Mouse (Mus musculus) fat pad, adult 2 months (tissue): Measurements from ENCODE around the gene Golph3l.
"Not testable (repeated sequence)": the region's sequence is repeated elsewhere in the genome, so short reads cannot be mapped to it uniquely, and the experiment has no call there.

Experiments
- DNase-seq: peaks from one replicate; pipeline ENCODE4 v3.0.0-alpha.2; 2011; ENCODE audit warnings: low read depth, low spot score; ENCODE audit errors: extremely low read depth

The Golph3l gene

DNA sequence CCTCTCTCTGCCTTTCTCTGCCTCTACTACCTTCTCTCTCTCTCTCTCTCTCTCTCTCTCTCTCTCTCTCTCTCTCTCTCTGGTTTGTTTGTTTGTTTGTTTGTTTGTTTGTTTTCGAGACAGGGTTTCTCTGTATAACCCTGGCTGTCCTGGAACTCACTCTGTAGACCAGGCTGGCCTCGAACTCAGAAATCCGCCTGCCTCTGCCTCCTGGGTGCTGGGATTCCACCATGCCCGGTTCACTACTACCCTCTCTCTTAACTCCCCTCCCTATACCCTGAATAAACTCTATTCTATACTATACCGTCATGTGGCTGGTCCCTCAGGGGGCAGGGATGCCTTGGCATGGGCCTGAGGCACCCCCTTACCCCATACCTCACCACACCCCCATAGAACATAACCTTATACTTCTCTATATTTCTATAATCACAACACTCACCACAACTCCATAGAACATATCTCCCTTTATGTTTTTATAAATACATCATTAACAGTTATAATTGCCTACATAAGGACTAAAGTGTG lies 35.3 kb downstream of the Golph3l start:
- DNase-seq: not testable (repeated sequence)

DNA sequence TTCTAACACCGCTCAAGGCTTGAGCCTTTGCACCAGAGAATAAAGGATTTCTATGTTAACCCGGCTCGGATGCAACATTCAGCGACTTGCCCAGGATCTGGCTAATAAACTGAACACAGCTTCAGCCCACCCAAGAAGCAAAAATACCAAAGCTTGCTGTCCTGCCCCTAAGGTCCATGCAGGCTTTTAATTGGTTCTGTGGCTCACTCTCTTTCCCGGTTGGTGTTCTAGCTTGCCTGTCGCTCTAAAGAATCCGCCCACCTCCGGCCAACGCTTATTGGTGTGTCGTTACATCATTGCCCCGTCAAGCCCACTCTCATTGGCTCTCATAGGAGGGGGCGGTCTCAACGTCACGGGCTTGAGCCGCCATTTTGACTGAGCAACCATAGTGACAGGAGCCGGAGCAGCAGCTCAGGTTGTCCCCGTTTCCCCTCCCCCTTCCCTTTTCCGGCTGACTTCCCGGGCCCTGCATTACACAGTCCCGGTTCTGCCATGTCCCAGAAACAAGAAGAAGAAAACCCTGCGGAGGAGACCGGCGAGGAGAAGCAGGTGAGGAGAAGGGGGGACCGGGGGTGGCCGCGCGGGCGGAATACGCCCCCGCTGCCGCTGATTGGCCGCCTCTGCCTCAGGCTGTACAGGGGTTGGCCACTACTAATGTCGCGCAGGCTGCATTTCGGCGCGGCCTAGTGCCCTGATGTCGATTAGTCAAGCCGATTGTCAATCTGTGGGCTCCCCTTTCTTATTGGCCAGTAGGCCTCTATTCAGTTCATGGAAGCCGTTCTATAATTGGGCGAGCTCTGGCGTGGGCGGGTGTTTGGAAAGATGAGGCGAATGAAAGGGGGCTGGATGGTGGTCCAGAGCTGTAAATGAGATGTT lies 36.1 kb downstream of the Golph3l start, which contains the start of gene Ensa:
Gene Ensa (plus strand): TSS at position 366 of the 876 bp plus-strand sequence.
- DNase-seq: peak; percentile 96

DNA sequence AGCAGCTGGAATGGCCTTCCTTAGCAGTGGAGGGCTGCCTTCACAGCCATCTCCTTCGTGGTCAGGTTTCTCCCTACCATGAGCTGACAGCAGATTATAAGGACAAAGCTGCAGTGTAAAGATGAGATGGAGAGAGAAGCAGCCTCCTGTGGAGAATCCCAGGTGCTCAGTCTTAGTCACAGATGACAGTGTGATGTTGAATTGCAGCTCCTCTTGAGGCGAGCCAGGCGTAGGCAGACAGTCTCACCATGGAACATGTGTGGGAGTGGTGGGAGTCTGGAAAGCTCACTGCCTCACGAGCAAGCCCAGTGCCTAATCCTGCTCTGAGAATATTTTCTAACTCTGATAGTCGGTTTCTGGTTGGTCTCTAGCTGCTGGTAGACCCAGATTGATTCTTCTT lies 39.0 kb downstream of the Golph3l start:
- DNase-seq: no peak

DNA sequence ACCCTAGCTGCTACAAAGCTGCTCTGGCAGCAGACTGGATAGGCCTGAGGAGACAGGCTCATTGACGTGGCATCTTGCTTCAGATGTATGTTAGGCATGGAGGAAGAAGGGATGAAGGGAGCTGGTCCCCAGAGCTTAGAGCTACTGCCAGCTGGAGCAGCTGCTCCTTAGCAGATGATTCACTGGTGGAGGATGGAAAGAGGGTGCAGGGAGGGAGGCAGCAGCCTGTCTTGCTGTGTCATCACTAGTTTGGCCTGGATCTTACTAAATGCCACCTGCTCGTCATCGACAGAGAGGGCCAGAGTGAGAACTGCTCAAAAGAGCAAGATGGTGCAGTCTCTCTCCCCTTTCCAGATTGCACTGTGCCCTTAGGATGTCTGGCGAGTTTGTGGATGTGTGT lies 41.0 kb downstream of the Golph3l start:
- no peak for DNase-seq

DNA sequence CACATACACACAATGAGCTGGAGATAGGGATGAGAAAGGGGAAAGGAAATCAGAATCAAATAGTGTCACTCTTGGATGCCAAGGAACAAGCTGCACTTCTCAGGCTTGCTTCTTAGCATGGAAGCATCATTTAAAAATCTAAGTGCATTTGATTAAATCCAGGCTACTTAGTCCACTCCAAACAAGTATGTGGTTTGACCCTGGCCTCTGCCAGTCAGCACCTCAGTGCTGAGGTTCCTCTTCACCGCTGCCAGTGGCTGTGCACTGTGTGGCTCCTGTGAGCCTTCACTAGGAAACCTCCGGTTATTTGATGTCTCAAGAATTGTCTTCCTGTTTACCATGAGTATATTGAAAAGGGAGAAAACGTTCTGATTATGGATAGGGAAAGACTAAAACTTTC lies 42.1 kb downstream of the Golph3l start:
- DNase-seq: no peak

DNA sequence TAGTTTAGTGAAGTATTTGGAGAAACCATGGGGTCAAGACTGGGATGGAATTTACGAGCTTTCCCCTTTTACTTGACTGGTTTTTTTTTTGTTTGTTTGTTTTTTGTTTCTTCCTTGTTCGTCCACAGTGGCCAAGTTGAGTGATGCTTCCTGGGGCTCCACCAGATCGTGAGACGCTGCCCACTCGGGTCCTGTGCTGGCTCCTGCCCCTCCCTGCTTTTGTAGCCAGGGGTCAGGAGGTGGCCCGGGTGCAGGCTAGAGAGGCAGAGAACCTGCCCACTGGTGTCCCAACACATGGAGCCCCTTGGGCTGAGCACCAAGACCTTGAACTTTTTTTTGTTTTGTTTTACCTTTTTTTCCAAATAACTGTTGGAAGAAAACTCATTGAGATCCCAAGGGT lies 42.6 kb downstream of the Golph3l start:
- DNase-seq: no peak

DNA sequence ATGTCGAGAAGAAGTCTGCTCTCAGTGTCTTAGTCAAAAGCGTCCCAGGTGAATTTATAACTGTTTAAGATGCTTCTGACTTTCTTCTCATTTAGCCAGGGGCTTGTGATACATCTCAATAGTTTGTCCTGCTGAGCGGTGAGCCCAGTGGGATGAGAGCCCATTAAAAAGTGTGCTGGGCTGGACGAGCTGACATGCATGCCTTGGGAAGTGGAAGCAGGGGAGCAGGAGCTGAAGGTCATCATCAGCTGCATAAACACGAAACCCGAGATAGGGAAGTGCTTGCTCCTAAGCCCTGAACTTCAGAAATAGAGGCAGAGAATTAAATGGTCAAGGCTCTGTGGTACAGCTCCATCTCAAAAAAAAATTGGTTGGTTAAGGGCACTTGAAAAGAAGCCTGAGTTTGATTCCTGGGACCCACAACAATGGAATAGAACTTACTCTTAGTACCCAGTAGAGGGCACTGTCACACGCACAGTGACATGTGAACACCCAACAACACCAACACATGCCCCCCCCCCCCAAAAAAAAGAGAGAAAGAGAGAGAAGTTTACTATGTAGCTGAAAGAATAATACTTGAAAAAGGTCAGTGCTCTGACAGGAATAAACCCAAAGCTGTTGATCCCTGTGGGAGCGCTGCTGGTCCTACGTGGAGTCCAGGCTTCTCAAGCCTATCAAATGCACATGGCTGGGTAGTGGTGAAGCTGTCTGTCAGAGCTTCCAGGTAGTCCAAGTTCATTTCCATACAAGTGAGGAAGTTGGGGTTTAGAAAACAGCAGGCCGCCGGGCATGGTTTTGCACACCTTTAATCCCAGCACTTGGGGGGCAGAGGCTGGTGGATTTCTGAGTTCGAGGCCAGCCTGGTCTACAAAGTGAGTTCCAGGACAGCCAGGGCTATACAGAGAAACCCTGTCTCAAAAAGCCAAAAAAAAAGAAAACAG lies 44.2 kb downstream of the Golph3l start:
- no peak for DNase-seq

DNA sequence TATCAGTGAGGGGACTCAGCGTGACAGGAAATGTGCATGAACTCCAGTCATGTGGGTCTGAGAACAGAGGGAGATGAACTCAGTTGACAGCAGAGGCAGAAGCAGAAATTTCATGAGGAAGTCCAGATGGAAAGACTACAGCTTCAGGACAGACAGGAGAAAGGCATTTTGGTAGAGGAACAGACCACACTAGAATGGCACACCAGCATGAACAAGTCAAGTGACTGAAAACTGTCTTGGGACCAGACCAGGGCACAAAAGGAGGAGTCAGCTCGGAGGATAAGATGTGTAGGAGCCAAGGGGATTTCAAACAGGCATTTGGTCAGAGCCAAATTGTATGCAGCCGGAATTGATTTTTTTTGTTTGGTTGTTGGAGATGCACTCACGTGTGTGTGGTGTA lies 46.9 kb downstream of the Golph3l start:
- DNase-seq: no peak

DNA sequence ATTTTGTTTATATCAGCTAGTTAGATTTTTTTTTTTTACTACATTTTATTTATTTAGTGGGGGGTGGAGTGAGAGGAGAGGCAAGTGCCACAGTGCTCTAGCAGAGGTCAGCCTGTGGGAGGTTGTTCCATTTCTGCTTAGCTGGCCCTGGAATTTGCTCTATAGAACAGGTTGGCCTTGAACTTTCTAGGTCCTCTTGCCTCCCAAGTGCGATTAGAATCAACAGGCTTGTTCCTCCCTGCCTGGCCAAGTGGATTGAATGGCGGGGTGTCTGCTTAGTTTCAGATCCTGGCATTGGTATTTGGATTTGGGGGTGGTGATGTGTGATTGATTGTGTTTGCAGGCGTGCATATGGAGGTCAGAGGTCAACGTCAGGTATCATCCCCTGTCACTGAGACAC lies 47.3 kb downstream of the Golph3l start:
- no peak for DNase-seq

DNA sequence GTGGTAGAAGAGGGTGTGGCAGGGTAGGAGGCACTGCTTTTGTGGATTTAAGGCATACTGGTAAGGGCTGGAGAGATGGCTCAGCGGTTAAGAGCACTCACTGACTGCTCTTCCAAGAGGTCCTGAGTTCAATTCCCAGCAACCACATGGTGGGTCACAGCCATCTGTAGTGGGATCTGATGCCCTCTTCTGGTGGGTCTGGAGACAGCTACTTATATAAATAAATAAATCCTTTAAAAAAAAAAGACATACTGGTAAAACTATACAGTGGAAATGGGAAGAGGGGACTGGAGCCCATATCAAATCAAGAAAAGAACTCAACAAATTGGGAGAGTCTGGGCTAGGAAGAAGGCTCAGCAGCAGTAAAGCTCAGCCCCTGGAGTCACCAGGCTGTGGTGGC lies 51.0 kb downstream of the Golph3l start:
- no peak for DNase-seq

DNA sequence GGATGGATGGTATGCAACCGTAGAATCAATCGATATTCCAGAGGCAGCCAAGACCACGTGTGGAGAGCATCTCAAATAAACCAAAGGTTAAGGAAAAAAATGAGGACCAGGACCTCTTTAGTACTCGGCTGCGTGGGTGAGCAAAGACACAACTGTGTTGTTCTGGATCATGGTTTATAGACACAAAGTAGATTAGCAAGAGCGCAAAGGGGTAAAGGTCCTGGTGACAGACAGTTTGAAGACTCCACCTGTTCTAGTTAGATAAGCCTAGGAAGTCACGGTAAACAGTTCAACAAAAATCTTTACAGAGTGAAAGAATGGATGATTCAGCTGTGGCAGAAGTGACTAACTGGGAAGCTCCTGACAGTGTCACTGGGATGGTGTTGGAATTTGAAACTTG lies 54.4 kb downstream of the Golph3l start:
- DNase-seq: no peak

DNA sequence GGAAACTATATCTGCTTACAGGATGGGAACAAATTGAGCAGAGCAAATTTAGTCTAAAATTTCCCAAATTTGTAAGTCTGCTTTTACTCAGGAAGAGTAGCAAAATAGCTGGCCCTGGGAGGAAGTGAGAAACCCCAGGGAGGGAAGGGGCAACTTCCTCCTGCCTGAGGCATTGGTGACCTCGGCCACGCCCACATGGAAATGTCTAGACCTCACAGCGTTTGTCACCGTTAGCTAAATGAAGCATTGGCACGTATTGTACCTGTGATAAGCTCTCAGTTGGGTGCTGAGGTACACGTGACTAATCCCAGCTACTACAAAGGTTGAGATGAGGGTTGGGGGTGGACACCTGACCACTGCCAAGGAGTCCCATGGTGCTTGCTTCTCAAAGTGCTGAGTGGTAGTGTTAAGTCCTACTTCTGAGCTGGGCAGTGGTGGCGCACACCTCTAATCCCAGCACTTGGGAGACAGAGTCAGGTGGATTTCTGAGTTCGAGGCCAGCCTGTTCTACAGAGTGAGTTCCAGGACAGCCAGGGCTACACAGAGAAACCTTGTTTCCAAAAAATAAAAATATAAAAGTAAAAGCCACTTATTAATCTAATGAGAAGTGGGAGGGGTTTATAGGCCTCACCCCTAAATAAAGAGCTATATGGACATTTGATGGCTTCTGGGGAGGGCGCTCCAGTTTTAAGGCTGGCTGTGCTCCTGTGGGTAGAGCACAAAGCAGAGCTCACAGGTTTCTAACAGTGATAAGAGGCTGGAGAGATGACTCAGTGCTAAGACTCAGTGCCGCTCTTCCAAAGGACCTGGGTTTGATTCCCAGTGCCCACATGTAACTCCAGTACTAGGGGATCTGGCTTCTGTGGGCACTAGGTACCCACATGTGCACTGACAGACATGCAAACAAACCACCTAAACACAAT lies 56.8 kb downstream of the Golph3l start:
- no peak for DNase-seq

DNA sequence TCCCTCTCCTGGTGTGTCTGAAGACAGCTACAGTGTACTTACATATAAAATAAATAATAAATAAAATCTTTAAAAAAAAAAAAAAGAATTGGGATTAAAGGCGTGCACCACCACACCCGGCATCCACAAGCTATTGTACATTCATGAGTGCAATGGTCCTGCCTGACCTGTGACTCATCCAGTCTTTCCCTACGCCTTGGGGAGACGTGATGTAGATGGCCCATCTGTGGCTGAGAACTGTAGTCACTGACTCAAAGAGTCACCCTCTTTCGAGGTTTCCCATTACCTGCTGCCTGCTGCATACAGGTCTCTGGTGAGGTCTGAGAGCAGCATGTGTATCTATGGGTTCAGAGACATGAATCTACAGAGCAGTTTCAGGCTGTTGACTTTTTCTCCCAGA lies 59.3 kb downstream of the Golph3l start:
- no peak for DNase-seq

DNA sequence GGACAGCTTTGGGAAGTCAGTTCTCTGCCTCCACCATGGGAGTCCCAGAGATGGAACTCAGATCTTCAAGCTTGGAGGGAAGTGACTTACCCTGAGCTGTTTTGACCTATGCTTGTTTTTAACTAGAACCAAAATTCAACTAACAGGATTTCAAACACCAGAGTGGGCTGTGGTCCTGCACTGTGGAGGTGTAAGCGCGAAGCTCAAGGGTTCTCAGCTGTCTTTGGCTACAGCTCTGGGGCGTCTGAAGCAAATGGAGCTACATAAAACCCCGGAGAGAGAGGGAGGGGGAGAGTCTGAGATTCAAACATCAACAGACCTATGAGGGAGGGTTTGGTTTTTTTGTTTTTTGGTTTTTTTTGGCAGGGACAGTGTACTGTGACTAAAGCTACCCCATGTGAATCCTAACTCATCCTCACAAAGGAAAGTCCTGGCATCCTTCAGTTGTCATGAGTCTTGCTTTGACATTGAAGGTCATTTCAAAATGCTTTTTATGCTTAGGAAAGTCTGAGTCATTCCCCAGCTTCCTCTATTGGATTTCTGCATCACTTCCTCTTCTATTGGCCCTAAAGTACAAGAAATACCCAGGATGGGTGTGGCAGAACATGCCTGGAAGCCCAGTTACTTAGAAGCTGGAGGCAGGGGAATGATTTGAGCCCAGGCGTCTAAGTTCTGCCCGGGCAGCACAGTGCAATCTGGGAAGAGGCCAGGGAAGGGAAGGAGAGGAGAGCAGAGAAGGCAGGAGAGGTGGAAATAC lies 61.7 kb downstream of the Golph3l start:
- DNase-seq: no peak

DNA sequence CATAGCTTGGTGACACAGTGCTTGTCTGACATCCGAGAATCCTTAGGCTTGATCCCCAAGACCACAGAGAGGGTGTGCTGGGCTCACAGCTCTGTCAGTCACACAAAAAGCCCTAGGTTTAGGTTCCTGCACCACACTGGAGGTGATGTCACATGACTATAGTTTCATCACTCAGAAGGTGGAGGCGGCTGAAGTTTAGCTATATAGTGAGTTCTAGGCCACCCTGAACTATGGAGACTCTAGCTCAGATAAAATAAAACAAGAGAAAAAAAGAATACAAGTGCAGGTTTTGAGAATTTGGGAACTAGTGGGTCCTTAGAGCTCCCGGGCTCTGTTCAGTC lies 62.3 kb downstream of the Golph3l start:
- DNase-seq: no peak

DNA sequence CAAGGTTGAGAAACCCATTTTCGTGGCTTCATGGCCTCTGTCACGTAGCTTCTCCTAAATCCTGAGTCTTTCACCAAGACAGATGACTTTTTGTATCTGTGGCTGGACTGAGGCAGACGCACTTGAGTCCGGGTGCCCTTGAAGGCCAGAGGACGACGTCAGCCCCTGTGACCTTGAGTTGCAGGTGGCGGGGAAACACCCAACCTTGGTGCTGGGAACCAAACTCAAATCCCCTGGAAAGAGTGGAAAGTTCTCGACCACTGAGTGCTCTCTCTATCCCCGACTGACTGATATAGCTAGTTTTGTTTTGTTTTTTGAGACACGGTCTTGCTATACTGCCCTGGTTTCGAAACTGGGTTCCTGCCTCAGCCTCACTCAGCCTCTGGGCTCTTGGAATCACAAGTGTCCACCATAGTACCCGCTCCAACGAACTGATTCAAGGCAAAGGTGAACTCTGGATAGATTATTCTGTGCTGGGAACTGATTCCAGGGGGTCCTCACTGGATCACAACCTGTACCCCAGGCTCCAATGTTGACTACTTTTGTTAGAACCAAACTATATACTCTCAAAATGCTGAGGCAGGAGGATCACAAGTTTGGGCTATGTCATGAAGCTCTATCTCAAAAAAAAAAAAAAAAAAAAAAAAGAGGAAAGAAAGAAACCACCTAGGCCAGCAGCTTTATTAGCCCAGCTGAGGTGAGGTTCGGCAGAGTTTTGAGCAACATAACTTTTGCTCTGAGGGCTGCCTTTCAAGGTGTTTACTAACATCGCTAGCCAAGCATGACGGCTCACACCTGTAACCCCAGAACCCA lies 62.9 kb downstream of the Golph3l start:
- no peak for DNase-seq

DNA sequence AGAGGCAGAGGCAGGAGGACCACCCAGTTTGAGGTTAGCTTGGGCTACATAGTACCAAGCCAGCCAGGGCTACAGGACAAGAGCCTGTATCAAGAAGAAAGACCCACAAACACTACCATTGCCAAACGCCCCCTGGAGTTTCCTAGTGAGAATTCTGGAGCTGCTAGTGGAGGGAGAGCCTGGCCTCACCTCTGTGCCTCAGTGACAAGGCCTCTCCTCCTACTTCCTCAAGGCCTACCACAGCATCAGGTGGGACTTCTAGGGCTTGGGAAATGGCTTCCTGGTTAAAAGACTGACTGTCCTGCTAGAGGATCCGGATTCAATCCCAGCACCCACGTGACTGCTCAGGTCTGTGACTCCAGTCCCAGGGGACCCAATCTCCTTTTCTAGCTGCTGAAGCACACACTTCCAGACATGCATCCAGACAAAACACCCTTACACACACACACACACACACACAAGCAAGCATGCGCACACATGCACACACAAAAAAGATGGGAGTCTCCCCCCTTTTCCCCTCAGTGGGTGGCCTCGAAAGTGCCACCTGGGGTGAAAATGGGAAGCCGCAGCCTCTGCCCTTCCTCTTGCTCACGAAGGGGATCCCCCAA lies 63.6 kb downstream of the Golph3l start:
- DNase-seq: no peak

DNA sequence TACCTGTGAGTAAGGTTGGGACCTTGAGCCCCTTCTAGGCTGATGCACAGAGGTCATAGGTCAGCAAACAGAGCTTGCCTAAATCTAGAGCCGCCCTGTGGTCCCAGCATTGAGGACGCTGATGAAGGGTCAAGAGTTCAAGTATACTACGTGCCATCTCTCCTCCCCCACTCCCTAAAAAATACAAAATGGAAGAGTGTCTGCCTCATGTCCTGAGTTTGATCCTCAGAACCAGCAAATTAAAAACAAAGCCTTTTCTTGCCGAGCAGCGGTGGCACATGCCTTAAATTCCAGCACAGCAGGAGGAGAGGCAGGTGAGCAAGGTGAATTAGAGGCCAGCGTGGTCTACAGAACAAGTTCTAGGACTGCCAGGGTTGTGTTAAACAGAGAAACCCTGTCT lies 64.1 kb downstream of the Golph3l start:
- DNase-seq: no peak
